Mouse (Mus musculus) heart, embryonic 10.5 days (tissue): ENCODE data around the gene Mansc4. TPM values are rescaled to one million over a fixed set of nuclear protein-coding genes. Genes with fewer than 3 reads are reported as not detected.

Source experiments
- DNase-seq: peaks from one replicate; pipeline ENCODE4 v3.0.0-alpha.2; 2017; ENCODE audit warnings: low spot score
- H3K27ac ChIP-seq: fragments of 300-500 bp; sonication (generic); 2 replicates; pipeline ENCODE4 v1.5.1; 2016; ENCODE audit warnings: mild to moderate bottlenecking
- H3K27me3 ChIP-seq: fragments of 300-500 bp; sonication (generic); 2 replicates; pipeline ENCODE4 v1.6.1; 2016; ENCODE audit warnings: mild to moderate bottlenecking; ENCODE audit not compliant: poor library complexity, insufficient read depth, severe bottlenecking
- H3K36me3 ChIP-seq: fragments of 300-500 bp; sonication (generic); 2 replicates; pipeline ENCODE4 v1.6.1; 2016; ENCODE audit warnings: mild to moderate bottlenecking, moderate library complexity
- H3K4me1 ChIP-seq: fragments of 300-500 bp; sonication (generic); 2 replicates; pipeline ENCODE4 v1.6.1; 2016; ENCODE audit warnings: mild to moderate bottlenecking
- H3K4me3 ChIP-seq: fragments of 300-500 bp; sonication (generic); 2 replicates; pipeline ENCODE4 v1.5.1; 2016; ENCODE audit warnings: mild to moderate bottlenecking, moderate library complexity
- H3K9me3 ChIP-seq: fragments of 300-500 bp; sonication (generic); 2 replicates; pipeline ENCODE4 v1.6.1; 2016; ENCODE audit warnings: mild to moderate bottlenecking, moderate library complexity
- WGBS: fragments of 180-500 bp; shearing (Covaris S2); methylation state at CpG from one replicate; pipeline ENCODE4 v1.1.7; 2016; 5-methylcytosine and 5-hydroxymethylcytosine counted together
- polyA plus RNA-seq: library from polyadenylated mRNA; unstranded; fragments of >200 nt; fragmentation: Nextera tagmentation; extraction: Ambion mirVana; gene quantifications from 2 replicates; pipeline ENCODE4 v1.2.1, GENCODE M21; 2016

The Mansc4 gene
- polyA plus RNA-seq, 1 experiment from 2014 or later: 0.59 TPM

GRCm38 (mm10) chr6:147032303-147032925, 54.4 kb downstream of the Mansc4 start, which contains the start of gene Rep15:
Gene Rep15 (plus strand): TSS chr6:147032584.
- H3K36me3 ChIP-seq: peaks cover 41% of the 10 kb centered on the region
- 49% methylated on average over 13 of the region's 13 CpGs for WGBS
- no peak within 1 kb of the TSS for H3K27ac ChIP-seq
- H3K4me1 ChIP-seq: peaks cover 8% of the 10 kb centered on the region; the same call in 1 of the 2 replicates
- H3K4me3 ChIP-seq: no peak within 1 kb of the TSS
- DNase-seq: no peak
- H3K9me3 ChIP-seq: no peaks in the 10 kb centered on the region
- H3K27me3 ChIP-seq: no peaks in the 10 kb centered on the region

DNA sequence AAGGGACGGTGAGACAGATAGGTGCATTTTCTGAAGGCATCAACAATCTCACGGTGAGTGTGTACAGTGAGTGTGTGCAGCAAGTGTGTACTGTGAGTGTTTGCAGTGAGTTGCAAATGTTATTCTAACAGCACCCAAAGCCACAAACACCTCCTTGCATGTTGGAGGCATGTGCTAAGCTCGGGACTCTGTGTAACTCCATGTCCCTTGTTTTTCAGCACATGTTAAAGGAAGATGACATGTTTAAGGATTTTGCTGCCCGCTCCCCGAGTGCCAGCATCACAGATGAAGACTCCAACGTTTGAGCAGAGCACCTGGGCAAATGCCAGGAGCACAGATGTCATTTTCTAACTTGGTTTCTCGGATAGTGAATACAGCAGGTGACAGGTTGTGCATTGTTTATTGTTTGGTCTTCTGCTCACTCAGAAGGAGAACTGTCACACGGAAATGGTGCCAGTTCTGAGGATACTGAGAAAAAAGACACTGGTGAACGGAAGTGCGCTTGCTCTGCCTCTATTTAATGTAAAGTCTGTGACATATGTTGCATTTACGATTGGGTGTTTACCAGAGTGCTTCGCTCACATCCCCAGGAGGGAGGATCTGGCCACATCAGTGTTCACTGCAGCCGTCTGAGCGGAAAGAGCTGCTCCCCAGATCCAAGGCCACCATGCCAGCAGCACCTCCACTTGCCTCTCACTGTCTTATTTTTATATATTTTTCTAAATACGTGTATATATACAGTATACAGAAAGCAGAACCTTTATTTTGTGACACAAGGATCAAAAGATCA, 56.5 kb downstream of the Mansc4 start:
- 87% methylated on average over 15 of the region's 15 CpGs for WGBS
- Histone ChIP-seq H3K36me3 (peaks cover 62% of the 10 kb centered on the region), H3K4me3 (no peak overlapping the region), H3K4me1 (peaks cover 8% of the 10 kb centered on the region; the same call in 1 of the 2 replicates), H3K9me3 (no peaks in the 10 kb centered on the region), H3K27me3 (no peaks in the 10 kb centered on the region), H3K27ac (no peak overlapping the region)
- DNase-seq: no peak

- Histone ChIP-seq H3K27ac (no peak overlapping the region), H3K36me3 (peaks cover 67% of the 10 kb centered on the region), H3K9me3 (no peaks in the 10 kb centered on the region), H3K27me3 (no peaks in the 10 kb centered on the region), H3K4me3 (no peak overlapping the region), H3K4me1 (peaks cover 8% of the 10 kb centered on the region; the same call in 1 of the 2 replicates)
- 81% methylated on average over 9 of the region's 9 CpGs for WGBS
- DNase-seq: no peak
Measured at GRCm38 (mm10) chr6:147029591-147029990, 57.2 kb downstream of the Mansc4 start.

GRCm38 (mm10) chr6:147028396-147028795, 58.4 kb downstream of the Mansc4 start:
- no peaks in the 10 kb centered on the region for H3K9me3 ChIP-seq
- no peak overlapping the region for H3K27ac ChIP-seq
- H3K36me3 ChIP-seq: peaks cover 76% of the 10 kb centered on the region
- WGBS: 82% methylated on average over 2 of the region's 2 CpGs
- no peaks in the 10 kb centered on the region for H3K27me3 ChIP-seq
- DNase-seq: no peak
- H3K4me3 ChIP-seq: no peak overlapping the region
- peaks cover 8% of the 10 kb centered on the region; the same call in 1 of the 2 replicates for H3K4me1 ChIP-seq

Other genes starting within 250 kb of the Mansc4 start
- not detected in 2 replicates for gene Smco2, start 236.9 kb downstream of the Mansc4 start, polyA plus RNA-seq
- 67.3 and 88.3 TPM in 2 replicates for gene Ppfibp1, start 198.5 kb downstream of the Mansc4 start, polyA plus RNA-seq
- 0.22 and 0.33 TPM in 2 replicates for gene 1700034J05Rik, start 132.6 kb downstream of the Mansc4 start, polyA plus RNA-seq
- 1.4 TPM in 2 replicates for gene Rep15, start 54.4 kb downstream of the Mansc4 start, polyA plus RNA-seq
- 129 and 136 TPM in 2 replicates for gene Mrps35, start 44.3 kb downstream of the Mansc4 start, polyA plus RNA-seq
- gene Klhl42, start 4.3 kb upstream of the Mansc4 start, polyA plus RNA-seq: 5.2 and 5.7 TPM in 2 replicates
- 0.73 and 1.2 TPM in 2 replicates for gene Pthlh, start 177.2 kb upstream of the Mansc4 start, polyA plus RNA-seq